Mouse (Mus musculus) heart, embryonic 14.5 days (tissue): ENCODE results near the gene Kcnq1. TPM values are rescaled to one million over a fixed set of nuclear protein-coding genes. Genes with fewer than 3 reads are reported as not detected.

Experiments
- ATAC-seq: fragments of 200-750 bp; cut with Nextera tagmentation; 2 replicates; pipeline ENCODE4 v1.8.0; 2017; ENCODE audit warnings: low read depth, moderate TSS enrichment; ENCODE audit not compliant: insufficient number of reproducible peaks, insufficient read depth, low FRiP score
- H3K27ac ChIP-seq, 2 experiments: fragments of 200-500 bp in 1 of 2; fragments of 300-500 bp in 1 of 2; sonication (generic) in 1 of 2; replicated peaks in 1 of 2; 2 replicates each; pipeline ENCODE4 v1.5.1; 2012 to 2014; ENCODE audit warnings: low read depth in 2 of 2, low read length in 2 of 2, control low read depth in 1 of 2, mild to moderate bottlenecking in 1 of 2, mixed read lengths in 1 of 2; ENCODE audit not compliant: control insufficient read depth in 1 of 2, insufficient read depth in 1 of 2
- H3K27me3 ChIP-seq: fragments of 300-500 bp; sonication (generic); 2 replicates; pipeline ENCODE4 v1.6.1; 2014; ENCODE audit warnings: mild to moderate bottlenecking, low read length, control low read depth; ENCODE audit not compliant: control insufficient read depth, insufficient read depth
- H3K36me3 ChIP-seq: fragments of 300-500 bp; sonication (generic); 2 replicates; pipeline ENCODE4 v1.6.1; 2014; ENCODE audit warnings: mild to moderate bottlenecking, control low read depth, low read length, mixed read lengths; ENCODE audit not compliant: control insufficient read depth, insufficient read depth
- H3K4me1 ChIP-seq, 2 experiments: fragments of 200-500 bp in 1 of 2; fragments of 300-500 bp in 1 of 2; sonication (generic) in 1 of 2; 2 replicates each; pipeline ENCODE4 v1.6.1; 2012 to 2014; ENCODE audit warnings: low read length in 2 of 2, control low read depth in 1 of 2, mixed read lengths in 1 of 2; ENCODE audit not compliant: control insufficient read depth in 2 of 2, insufficient read depth in 2 of 2
- H3K4me2 ChIP-seq: fragments of 300-500 bp; sonication (generic); 2 replicates; pipeline ENCODE4 v1.6.1; 2014; ENCODE audit warnings: mild to moderate bottlenecking, low read length
- H3K4me3 ChIP-seq, 2 experiments: fragments of 200-500 bp in 1 of 2; fragments of 300-500 bp in 1 of 2; sonication (generic) in 1 of 2; 2 replicates each; pipeline ENCODE4 v1.5.1; 2012 to 2014; ENCODE audit warnings: low read length in 2 of 2, mild to moderate bottlenecking in 2 of 2, control low read depth in 1 of 2, low read depth in 1 of 2, moderate library complexity in 1 of 2; ENCODE audit not compliant: control insufficient read depth in 1 of 2, insufficient read depth in 1 of 2
- H3K9ac ChIP-seq: fragments of 300-500 bp; sonication (generic); 2 replicates; pipeline ENCODE4 v1.6.1; 2014; ENCODE audit warnings: mild to moderate bottlenecking, low read length
- H3K9me3 ChIP-seq: fragments of 300-500 bp; sonication (generic); 2 replicates; pipeline ENCODE4 v1.6.1; 2016; ENCODE audit warnings: low read length, control low read depth; ENCODE audit not compliant: control insufficient read depth
- WGBS: fragments of 180-500 bp; shearing (Covaris S2); extraction: QIAGEN DNeasy Blood & Tissue Kit; methylation state at CpG from one replicate; pipeline ENCODE4 v1.1.7; 2014; 5-methylcytosine and 5-hydroxymethylcytosine counted together
- polyA plus RNA-seq: library from polyadenylated mRNA; unstranded; fragments of >200 nt; fragmentation: Nextera tagmentation; extraction: Ambion mirVana; gene quantifications from 2 replicates; pipeline ENCODE4 v1.2.1, GENCODE M21; 2014

Kcnq1 gene
- polyA plus RNA-seq, 1 experiment from 2014 or later = 28.1 TPM

DNA sequence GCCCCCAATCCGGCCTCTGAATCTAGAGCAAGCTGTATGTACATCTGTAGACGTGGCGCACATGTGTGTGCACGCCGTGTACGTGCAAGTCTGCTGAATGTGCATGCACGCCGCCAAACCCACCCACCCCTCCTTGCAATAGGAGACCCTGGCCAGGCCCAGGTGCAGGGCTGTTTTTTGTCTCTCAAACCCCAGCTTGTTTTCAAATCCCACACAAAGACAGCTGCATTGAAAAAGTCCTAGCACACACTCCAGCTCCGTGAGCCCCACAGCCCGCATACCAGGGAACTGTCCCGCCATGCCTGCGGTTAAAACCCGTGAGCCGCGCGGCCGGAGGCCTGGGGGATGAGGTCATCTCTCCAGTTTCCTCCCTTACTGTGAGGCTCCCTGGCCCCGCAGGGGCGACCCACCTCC is 48.3 kb downstream of the Kcnq1 start:
- Histone ChIP-seq H3K4me3 (peak overlapping the region in 1 of 2 experiments; percentile 29; a peak in 2 of 4 replicates), H3K9ac (peak overlapping the region; percentile 66), H3K27me3 (no peaks in the 10 kb centered on the region), H3K27ac (peak overlapping the region; percentile 68 to 87), H3K4me1 (peaks cover 23 to 29% of the 10 kb centered on the region in 2 experiments), H3K36me3 (0 out of 2 replicates have a peak, but pooled peaks cover 6% of the 10 kb centered on the region), H3K4me2 (peak overlapping the region; percentile 73), H3K9me3 (no peaks in the 10 kb centered on the region)
- peak; percentile 53; the same call in 1 of the 2 replicates for ATAC-seq
- 10% methylated on average over 19 of the region's 19 CpGs for WGBS

DNA sequence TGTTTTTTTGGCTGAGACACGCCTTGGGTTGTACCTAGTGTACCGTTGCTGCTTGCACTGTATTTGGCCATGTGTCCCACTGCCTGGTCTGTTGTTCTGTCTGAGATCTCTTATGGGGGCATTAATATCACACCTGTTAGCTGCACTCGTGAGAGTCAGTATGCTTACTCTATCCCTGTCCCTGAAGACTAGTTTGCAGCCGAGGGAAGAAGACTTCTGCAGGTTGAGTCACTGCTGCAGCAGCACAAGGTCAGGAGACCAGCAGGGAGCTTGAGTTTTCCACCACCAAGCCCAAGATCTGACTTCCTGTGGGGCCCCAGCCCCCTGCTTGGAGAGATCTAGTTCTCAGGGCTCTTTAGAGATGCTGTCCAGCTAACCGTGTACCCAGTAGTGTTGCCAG is 49.1 kb downstream of the Kcnq1 start:
- WGBS = 34% methylated on average over 5 of the region's 5 CpGs
- no peak for ATAC-seq

DNA sequence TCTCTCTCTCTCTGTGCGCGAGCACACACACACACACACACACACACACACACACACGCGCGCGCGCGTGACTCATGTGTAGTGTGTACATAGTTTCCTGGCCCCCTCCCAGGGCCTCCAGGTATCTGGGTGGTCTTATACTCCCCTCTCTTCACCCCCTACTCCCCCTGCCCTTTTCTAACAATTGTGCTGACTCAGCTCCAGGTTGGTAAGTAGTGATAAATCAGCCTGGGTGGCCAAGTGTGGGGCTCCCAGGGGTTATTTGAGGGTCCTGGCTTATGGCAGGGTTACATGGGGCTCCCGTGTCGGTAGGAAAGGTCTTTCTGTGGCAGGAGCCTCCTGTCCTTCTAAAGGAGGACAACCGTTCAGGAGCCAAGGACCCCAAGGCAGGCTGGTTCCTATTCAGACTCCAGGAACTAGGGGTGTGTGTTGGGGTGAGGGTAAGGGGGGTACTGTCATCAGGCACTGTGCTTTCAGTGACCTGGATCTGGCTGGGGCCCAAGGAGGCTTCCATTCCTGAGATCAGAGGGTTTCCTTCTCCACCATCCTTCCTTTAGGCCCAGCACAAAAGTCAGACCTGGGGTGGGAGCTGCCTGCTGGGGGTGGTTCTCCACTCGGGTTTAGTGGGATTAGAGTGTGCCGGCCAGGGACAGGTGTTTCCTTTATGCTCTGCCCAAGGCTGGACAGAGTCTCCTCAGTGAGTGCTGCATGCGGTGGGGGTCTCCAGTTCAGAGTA is 52.7 kb downstream of the Kcnq1 start:
- H3K4me2 ChIP-seq = no peak overlapping the region
- no peaks in the 10 kb centered on the region for H3K27me3 ChIP-seq
- no peak overlapping the region for H3K27ac ChIP-seq
- no peak for ATAC-seq
- H3K9me3 ChIP-seq = no peaks in the 10 kb centered on the region
- H3K4me1 ChIP-seq = peaks cover 29 to 38% of the 10 kb centered on the region in 2 experiments
- no peaks in the 10 kb centered on the region for H3K36me3 ChIP-seq
- 84% methylated on average over 12 of the region's 14 CpGs for WGBS
- H3K9ac ChIP-seq = no peak overlapping the region; the same call in 1 of the 2 replicates
- no peak overlapping the region for H3K4me3 ChIP-seq

More for the DNA sequence above, 49.1 kb downstream of the Kcnq1 start:
- H3K9me3 ChIP-seq = no peaks in the 10 kb centered on the region
- H3K27me3 ChIP-seq = no peaks in the 10 kb centered on the region
- peaks cover 29 to 37% of the 10 kb centered on the region in 2 experiments for H3K4me1 ChIP-seq
- peak overlapping the region; percentile 66 for H3K9ac ChIP-seq
- 0 out of 2 replicates have a peak, but pooled peaks cover 3% of the 10 kb centered on the region for H3K36me3 ChIP-seq
- H3K4me3 ChIP-seq = no peak overlapping the region
- H3K4me2 ChIP-seq = peak overlapping the region; percentile 73; the same call in 1 of the 2 replicates
- peak overlapping the region; percentile 68 to 87 for H3K27ac ChIP-seq

DNA sequence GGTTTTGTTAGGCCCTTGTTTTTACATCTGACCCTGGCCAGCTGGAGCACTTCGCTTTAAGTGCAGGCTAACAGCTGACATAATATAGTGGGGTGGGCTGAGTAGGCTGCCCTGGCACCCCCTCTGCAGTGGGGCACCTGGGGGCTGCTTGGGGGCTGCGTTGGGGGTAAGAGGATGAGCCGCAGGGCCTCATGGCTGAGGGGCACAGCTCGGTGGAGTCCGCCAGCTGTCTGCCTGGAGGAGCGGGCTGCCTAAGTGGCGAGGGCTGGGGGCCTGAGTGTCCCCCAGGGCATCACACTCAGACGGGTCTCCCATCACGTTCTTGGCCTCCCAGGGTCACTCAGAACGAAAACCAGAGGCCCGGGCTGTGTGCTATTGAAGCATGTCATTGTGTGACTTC is 53.3 kb downstream of the Kcnq1 start:
- Histone ChIP-seq H3K9me3 (no peaks in the 10 kb centered on the region), H3K27me3 (no peaks in the 10 kb centered on the region), H3K4me2 (no peak overlapping the region), H3K4me3 (no peak overlapping the region), H3K4me1 (peaks cover 23 to 32% of the 10 kb centered on the region in 2 experiments), H3K27ac (peak overlapping the region in 1 of 2 experiments; percentile 39; a peak in 1 of 4 replicates), H3K36me3 (no peaks in the 10 kb centered on the region), H3K9ac (peak overlapping the region; percentile 14; the same call in 1 of the 2 replicates)
- WGBS = 45% methylated on average over 11 of the region's 11 CpGs
- no peak for ATAC-seq

DNA sequence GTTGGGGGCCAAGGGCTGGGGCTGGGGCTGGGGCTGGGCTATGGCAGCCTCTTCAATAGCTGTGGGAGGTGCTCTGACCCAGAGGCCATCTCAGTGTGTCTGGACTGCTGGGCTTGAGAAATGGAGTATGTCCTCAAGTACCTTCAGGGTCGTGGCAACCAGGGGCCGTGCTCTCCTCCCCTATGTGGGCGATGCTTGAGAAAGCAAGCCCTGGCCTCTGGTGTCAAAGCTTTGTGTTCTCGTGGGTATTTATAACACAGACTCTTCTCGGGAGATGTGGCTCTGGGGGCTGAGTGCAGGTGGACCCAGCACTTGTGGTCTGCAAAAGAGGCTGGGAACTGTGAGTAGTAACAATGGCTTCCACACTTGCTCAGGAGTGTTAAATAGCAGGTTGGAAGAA is 53.9 kb downstream of the Kcnq1 start:
- peak overlapping the region; percentile 5 to 39; a peak in 2 of 4 replicates for H3K27ac ChIP-seq
- WGBS = 33% methylated on average over 5 of the region's 5 CpGs
- no peak overlapping the region for H3K9ac ChIP-seq

DNA sequence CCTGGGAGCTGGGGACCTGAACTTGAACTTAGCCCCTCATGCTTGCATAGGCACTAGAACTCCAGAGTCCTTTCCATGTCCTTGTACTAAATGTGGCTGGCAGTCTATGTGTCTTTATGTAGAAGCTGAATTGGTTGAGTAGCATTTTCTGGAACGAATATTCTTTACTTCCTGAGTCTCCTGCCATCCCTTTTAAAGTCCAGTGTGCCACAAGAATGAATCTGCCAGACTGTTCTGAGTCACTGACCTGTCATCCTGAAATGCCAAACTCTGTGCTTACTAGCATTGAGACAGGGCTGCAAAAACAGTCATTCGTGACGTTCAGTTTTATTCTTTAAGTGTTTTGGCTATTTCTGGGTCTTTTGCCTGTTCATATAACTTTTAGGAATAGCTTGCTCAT is 55.9 kb downstream of the Kcnq1 start:
- no peak overlapping the region for H3K4me3 ChIP-seq
- H3K9me3 ChIP-seq = no peaks in the 10 kb centered on the region
- H3K27me3 ChIP-seq = no peaks in the 10 kb centered on the region
- H3K36me3 ChIP-seq = no peaks in the 10 kb centered on the region
- no peak for ATAC-seq
- 69% methylated on average over 3 of the region's 3 CpGs for WGBS
- H3K4me2 ChIP-seq = no peak overlapping the region
- H3K27ac ChIP-seq = no peak overlapping the region
- H3K9ac ChIP-seq = no peak overlapping the region
- H3K4me1 ChIP-seq = peaks cover 13 to 21% of the 10 kb centered on the region in 2 experiments

More for the DNA sequence above, 53.9 kb downstream of the Kcnq1 start:
- ATAC-seq = no peak
- Histone ChIP-seq H3K4me3 (no peak overlapping the region), H3K9me3 (no peaks in the 10 kb centered on the region), H3K36me3 (no peaks in the 10 kb centered on the region), H3K27me3 (no peaks in the 10 kb centered on the region), H3K4me2 (no peak overlapping the region), H3K4me1 (peaks cover 17 to 26% of the 10 kb centered on the region in 2 experiments)

DNA sequence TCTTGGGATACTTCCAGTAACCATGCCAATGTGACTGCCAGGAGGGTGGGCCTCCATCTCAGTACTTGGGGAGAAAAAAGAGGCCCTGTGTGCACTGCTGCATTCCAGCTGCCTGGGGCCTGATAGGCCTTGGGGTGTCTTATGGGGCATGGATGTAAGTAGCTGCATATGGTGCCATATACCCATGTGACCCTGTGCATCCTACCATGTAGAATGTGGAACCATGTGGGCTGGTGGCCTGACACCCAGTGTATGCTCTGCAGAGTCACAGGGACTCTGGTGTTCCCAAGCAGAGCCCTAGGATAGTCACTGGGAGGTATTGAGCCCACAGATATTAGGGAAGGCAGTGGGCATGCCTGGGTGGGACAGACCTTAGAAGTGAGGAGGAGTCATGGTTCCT is 57.9 kb downstream of the Kcnq1 start:
- Histone ChIP-seq H3K4me2 (no peak overlapping the region), H3K36me3 (no peaks in the 10 kb centered on the region), H3K27me3 (no peaks in the 10 kb centered on the region), H3K4me3 (no peak overlapping the region), H3K4me1 (peaks cover 12 to 15% of the 10 kb centered on the region in 2 experiments), H3K9me3 (no peaks in the 10 kb centered on the region), H3K9ac (no peak overlapping the region), H3K27ac (no peak overlapping the region)
- no peak for ATAC-seq
